Mouse (Mus musculus): Measurements from ENCODE around the gene Rprd1b. TPM values are rescaled to one million over a fixed set of nuclear protein-coding genes. Genes with fewer than 3 reads are reported as not detected.
A peak's percentile ranks its signal among the peaks of the same experiment; 100 is the strongest.

Gene Rprd1b
- polyA plus RNA-seq, 1 experiment from 2014 or later, result 45.6 TPM

GRCm38 (mm10) chr2:158066456-158066855 is 38.2 kb downstream of the Rprd1b start:
- no peak for ATAC-seq (ENCODE audit: borderline replicate concordance, extremely low read depth, low FRiP score, low TSS enrichment)
- H3K9ac ChIP-seq, result no peak overlapping the region
- no peaks in the 10 kb centered on the region for H3K27me3 ChIP-seq
- H3K4me1 ChIP-seq, result no peaks in the 10 kb centered on the region
- H3K36me3 ChIP-seq, result peaks cover 23% of the 10 kb centered on the region
- H3K4me3 ChIP-seq, result no peak overlapping the region
- no peaks in the 10 kb centered on the region for H3K9me3 ChIP-seq
- H3K4me2 ChIP-seq, result no peak overlapping the region
- H3K27ac ChIP-seq, result no peak overlapping the region

- no peaks in the 10 kb centered on the region for H3K4me1 ChIP-seq
- H3K9ac ChIP-seq, result no peak overlapping the region
- no peaks in the 10 kb centered on the region for H3K27me3 ChIP-seq
- no peak overlapping the region for H3K4me3 ChIP-seq
- H3K9me3 ChIP-seq, result no peaks in the 10 kb centered on the region
- H3K4me2 ChIP-seq, result no peak overlapping the region
- 82% methylated on average over 5 of the region's 5 CpGs for WGBS
- H3K27ac ChIP-seq, result 0 out of 2 replicates have a peak overlapping the region, but pooled peaks have one; percentile 4
- H3K36me3 ChIP-seq, result peaks cover 29% of the 10 kb centered on the region
- no peak for ATAC-seq (ENCODE audit: borderline replicate concordance, extremely low read depth, low FRiP score, low TSS enrichment)
These were observed 39.0 kb downstream of the Rprd1b start for GRCm38 (mm10) chr2:158067260-158067824.

DNA sequence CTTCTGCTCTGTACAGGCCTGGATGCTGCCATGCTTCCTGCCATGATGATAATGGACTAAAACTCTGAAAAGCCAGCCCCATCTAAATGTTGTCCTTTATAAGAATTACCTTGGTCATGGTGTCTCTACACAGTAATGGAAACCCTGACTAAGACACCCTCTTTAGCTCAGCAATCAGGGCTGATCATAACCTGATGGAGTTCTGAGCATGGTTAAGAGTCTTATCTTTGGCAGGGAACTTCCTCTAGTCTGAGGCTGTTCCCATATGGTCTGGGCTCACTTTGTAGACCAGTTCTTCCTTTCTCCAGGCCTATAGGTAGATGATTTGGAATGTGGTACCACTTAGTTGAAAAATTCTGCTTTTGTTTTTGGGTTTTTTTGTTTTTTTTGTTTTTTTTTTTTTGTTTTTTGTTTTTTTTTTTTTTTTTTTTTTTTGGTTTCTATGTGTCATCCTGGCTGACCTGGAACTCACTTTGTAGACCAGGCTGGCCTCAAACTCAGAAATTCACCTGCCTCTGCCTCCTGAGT is 40.2 kb downstream of the Rprd1b start:
- H3K4me2 ChIP-seq, result no peak overlapping the region
- no peaks in the 10 kb centered on the region for H3K9me3 ChIP-seq
- H3K36me3 ChIP-seq, result peaks cover 29% of the 10 kb centered on the region
- H3K4me3 ChIP-seq, result no peak overlapping the region
- no peak overlapping the region for H3K9ac ChIP-seq
- no peaks in the 10 kb centered on the region for H3K4me1 ChIP-seq
- H3K27ac ChIP-seq, result no peak overlapping the region
- ATAC-seq (ENCODE audit: borderline replicate concordance, extremely low read depth, low FRiP score, low TSS enrichment), result no peak
- H3K27me3 ChIP-seq, result no peaks in the 10 kb centered on the region

DNA sequence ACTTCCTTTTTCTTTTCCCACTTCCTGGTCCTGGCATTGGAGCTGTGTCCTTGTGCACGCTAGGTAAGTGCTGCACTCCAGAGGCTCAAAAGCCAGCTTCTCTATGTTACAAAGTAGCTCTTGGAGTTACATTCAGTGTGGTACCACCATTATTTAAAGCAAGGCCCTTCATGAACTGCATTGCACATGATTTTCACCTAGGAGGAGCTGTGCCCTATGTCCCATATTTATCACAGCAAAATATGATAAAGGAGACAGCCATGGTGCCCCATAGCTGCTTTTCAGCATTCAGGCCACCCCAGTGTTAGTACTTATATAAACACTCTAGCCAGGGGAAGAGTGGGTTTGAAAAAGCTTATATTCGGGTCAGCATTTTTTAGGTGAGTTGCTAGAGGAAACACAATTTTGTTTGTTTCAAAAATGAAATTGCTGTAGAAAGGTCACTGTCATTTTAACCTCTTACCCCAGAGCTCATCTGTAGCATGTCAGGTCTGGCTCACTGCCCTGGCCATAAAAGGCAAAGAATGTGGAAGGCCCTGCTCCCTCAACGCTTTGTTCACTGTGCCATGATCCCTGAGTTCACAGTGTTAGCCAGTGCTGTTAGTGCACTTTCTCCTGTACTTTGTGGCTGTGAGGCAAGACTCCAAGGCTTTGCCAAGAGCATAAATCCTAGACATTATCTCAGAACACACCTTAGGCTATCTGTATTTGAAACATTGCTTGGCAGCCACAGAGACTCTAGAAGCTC is 42.8 kb downstream of the Rprd1b start:
- H3K4me2 ChIP-seq, result no peak overlapping the region
- H3K4me1 ChIP-seq, result no peaks in the 10 kb centered on the region
- H3K9me3 ChIP-seq, result no peaks in the 10 kb centered on the region
- no peak for ATAC-seq (ENCODE audit: borderline replicate concordance, extremely low read depth, low FRiP score, low TSS enrichment)
- H3K27ac ChIP-seq, result no peak overlapping the region
- WGBS, result 65% methylated on average over 3 of the region's 3 CpGs
- no peak overlapping the region for H3K9ac ChIP-seq
- H3K36me3 ChIP-seq, result peaks cover 45% of the 10 kb centered on the region
- H3K4me3 ChIP-seq, result no peak overlapping the region
- H3K27me3 ChIP-seq, result no peaks in the 10 kb centered on the region

DNA sequence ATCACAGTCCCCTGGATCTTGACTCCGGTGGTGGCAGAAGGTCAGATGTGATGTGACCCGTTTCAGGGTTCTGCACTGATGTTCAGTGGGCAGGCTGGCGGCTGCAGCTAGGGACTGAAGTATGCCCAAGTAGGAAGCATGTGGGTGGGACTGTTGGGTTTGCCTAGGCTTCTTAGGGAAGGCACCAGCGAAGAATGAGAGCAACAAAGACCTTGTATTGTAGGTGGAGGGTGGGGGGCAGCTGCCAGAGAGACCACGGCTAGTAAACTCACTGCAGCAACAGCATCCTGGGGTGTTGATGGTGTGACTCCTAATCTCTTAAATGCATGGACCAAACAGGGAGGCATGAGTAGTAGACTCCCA is 43.3 kb downstream of the Rprd1b start:
- WGBS, result 73% methylated on average over 5 of the region's 5 CpGs
- Histone ChIP-seq H3K9ac (no peak overlapping the region), H3K4me3 (no peak overlapping the region), H3K36me3 (peaks cover 50% of the 10 kb centered on the region), H3K27me3 (no peaks in the 10 kb centered on the region), H3K9me3 (no peaks in the 10 kb centered on the region), H3K4me2 (no peak overlapping the region), H3K27ac (no peak overlapping the region), H3K4me1 (no peaks in the 10 kb centered on the region)
- no peak for ATAC-seq (ENCODE audit: borderline replicate concordance, extremely low read depth, low FRiP score, low TSS enrichment)

DNA sequence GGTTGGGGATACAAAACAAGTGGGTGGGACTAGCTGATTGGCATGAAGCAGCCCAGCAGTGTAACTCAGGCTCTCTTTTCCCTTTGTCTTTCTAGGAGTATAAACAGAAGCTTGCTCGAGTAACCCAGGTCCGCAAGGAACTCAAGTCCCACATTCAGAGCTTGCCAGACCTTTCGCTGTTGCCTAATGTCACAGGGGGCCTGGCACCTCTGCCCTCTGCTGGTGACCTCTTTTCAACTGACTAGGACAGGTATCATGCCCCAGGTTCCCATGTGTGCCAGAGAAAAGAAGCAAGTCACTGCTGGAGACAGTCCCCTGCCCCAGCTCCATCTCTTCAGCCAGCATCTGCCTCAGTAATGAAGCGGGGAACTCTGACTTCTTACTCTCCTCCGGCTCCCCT is 46.5 kb downstream of the Rprd1b start:
- H3K36me3 ChIP-seq, result peaks cover 54% of the 10 kb centered on the region
- no peak overlapping the region for H3K4me2 ChIP-seq
- H3K9ac ChIP-seq, result no peak overlapping the region
- H3K4me1 ChIP-seq, result peaks cover 3% of the 10 kb centered on the region; the same call in 1 of the 2 replicates
- no peaks in the 10 kb centered on the region for H3K27me3 ChIP-seq
- H3K27ac ChIP-seq, result no peak overlapping the region
- H3K9me3 ChIP-seq, result no peaks in the 10 kb centered on the region
- no peak overlapping the region for H3K4me3 ChIP-seq
- no peak for ATAC-seq (ENCODE audit: borderline replicate concordance, extremely low read depth, low FRiP score, low TSS enrichment)
- WGBS, result 83% methylated on average over 5 of the region's 5 CpGs

- H3K36me3 ChIP-seq, result peaks cover 42% of the 10 kb centered on the region
- ATAC-seq (ENCODE audit: borderline replicate concordance, extremely low read depth, low FRiP score, low TSS enrichment), result no peak
- 77% methylated on average over 6 of the region's 6 CpGs for WGBS
- H3K27me3 ChIP-seq, result no peaks in the 10 kb centered on the region
- peaks cover 13% of the 10 kb centered on the region for H3K4me1 ChIP-seq
- H3K9me3 ChIP-seq, result no peaks in the 10 kb centered on the region
- no peak overlapping the region for H3K27ac ChIP-seq
- no peak overlapping the region for H3K4me3 ChIP-seq
- H3K4me2 ChIP-seq, result no peak overlapping the region
- no peak overlapping the region for H3K9ac ChIP-seq
These were observed 48.4 kb downstream of the Rprd1b start for GRCm38 (mm10) chr2:158076690-158077089.

- no peaks in the 10 kb centered on the region for H3K27me3 ChIP-seq
- WGBS, result 56% methylated on average over 2 of the region's 2 CpGs
- H3K4me1 ChIP-seq, result peaks cover 13% of the 10 kb centered on the region
- no peak overlapping the region for H3K9ac ChIP-seq
- no peaks in the 10 kb centered on the region for H3K9me3 ChIP-seq
- no peak for ATAC-seq (ENCODE audit: borderline replicate concordance, extremely low read depth, low FRiP score, low TSS enrichment)
- no peak overlapping the region for H3K4me3 ChIP-seq
- no peak overlapping the region for H3K27ac ChIP-seq
- no peak overlapping the region for H3K4me2 ChIP-seq
- peaks cover 32% of the 10 kb centered on the region for H3K36me3 ChIP-seq
These were observed 49.7 kb downstream of the Rprd1b start for GRCm38 (mm10) chr2:158077981-158078380.

GRCm38 (mm10) chr2:158078971-158079370 is 50.7 kb downstream of the Rprd1b start:
- H3K27me3 ChIP-seq, result no peaks in the 10 kb centered on the region
- WGBS, result 84% methylated on average over 7 of the region's 7 CpGs
- no peak overlapping the region for H3K4me3 ChIP-seq
- H3K9ac ChIP-seq, result no peak overlapping the region
- no peak for ATAC-seq (ENCODE audit: borderline replicate concordance, extremely low read depth, low FRiP score, low TSS enrichment)
- H3K9me3 ChIP-seq, result no peaks in the 10 kb centered on the region
- H3K4me1 ChIP-seq, result peaks cover 13% of the 10 kb centered on the region
- H3K36me3 ChIP-seq, result peaks cover 32% of the 10 kb centered on the region
- no peak overlapping the region for H3K4me2 ChIP-seq
- no peak overlapping the region for H3K27ac ChIP-seq

DNA sequence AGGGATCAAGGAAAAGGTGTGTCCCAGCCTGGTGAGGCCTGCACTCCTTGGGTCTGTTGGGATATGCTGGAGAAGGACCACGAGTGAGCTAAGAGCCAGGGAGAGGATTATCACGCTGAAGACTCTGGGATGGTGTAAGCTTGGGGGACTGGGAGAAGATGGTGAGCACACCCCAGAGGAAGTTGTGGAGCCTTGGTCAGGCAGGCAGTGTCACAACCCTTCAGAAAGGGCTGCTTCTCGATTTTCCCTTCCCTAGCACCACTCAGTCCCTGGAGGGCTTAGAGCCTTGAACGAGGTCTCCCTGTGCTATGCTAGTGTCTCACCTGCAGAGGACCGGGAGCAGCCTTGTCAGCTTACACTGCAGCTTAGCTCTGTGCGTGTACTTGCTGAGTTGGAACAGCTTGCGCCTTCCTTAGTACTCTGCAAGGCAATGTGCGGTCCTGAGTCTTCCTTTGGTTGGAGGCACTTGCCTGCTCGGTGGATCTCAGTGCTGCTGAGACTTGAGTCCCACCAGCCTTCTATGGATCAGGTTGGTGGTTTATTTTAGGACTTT is 51.6 kb downstream of the Rprd1b start:
- H3K27ac ChIP-seq, result 0 out of 2 replicates have a peak overlapping the region, but pooled peaks have one; percentile 13
- H3K9me3 ChIP-seq, result no peaks in the 10 kb centered on the region
- no peak for ATAC-seq (ENCODE audit: borderline replicate concordance, extremely low read depth, low FRiP score, low TSS enrichment)
- no peaks in the 10 kb centered on the region for H3K27me3 ChIP-seq
- no peak overlapping the region for H3K4me2 ChIP-seq
- peaks cover 27% of the 10 kb centered on the region for H3K36me3 ChIP-seq
- 37% methylated on average over 9 of the region's 9 CpGs for WGBS
- peaks cover 13% of the 10 kb centered on the region for H3K4me1 ChIP-seq
- no peak overlapping the region for H3K9ac ChIP-seq
- no peak overlapping the region for H3K4me3 ChIP-seq

DNA sequence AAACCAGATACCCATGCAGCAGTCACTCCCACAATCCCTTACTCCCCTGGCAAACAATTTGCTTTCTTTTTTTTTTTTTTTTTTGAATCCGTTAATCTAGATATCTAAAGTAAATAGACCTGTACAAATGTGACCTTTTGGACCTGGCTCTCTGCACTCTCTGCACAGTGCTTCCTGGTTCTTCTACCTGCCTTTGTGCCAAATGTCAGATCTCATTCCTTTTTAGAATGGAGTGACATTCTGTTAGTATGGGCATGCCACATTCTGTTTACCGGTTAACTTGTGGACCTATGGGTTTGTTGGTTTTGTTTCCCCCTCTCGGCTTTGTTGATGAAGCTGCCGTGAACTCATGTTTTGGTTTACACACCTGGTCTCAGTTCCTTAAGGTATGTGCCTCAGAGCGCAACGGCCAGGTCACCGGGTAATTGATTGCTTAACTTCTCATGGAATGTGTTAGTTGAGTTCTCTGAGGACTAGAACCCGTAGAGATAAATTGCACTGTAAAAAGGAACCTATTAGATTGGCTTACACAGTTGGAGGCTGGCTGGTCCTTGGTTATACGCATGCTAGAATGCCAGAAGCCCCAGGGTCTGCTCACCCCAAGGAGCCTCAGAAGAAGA is 52.4 kb downstream of the Rprd1b start:
- H3K9ac ChIP-seq, result no peak overlapping the region
- H3K27ac ChIP-seq, result no peak overlapping the region
- no peak overlapping the region for H3K4me3 ChIP-seq
- peaks cover 19% of the 10 kb centered on the region for H3K36me3 ChIP-seq
- peaks cover 13% of the 10 kb centered on the region for H3K4me1 ChIP-seq
- no peaks in the 10 kb centered on the region for H3K9me3 ChIP-seq
- no peaks in the 10 kb centered on the region for H3K27me3 ChIP-seq
- WGBS, result 59% methylated on average over 9 of the region's 9 CpGs
- ATAC-seq (ENCODE audit: borderline replicate concordance, extremely low read depth, low FRiP score, low TSS enrichment), result no peak
- no peak overlapping the region for H3K4me2 ChIP-seq

GRCm38 (mm10) chr2:158084486-158084885 is 56.2 kb downstream of the Rprd1b start:
- no peaks in the 10 kb centered on the region for H3K27me3 ChIP-seq
- no peak overlapping the region for H3K4me2 ChIP-seq
- no peak for ATAC-seq (ENCODE audit: borderline replicate concordance, extremely low read depth, low FRiP score, low TSS enrichment)
- 59% methylated on average over 8 of the region's 8 CpGs for WGBS
- H3K27ac ChIP-seq, result no peak overlapping the region
- no peak overlapping the region for H3K4me3 ChIP-seq
- no peaks in the 10 kb centered on the region for H3K36me3 ChIP-seq
- H3K4me1 ChIP-seq, result peaks cover 13% of the 10 kb centered on the region
- H3K9ac ChIP-seq, result no peak overlapping the region
- no peaks in the 10 kb centered on the region for H3K9me3 ChIP-seq

Measured in lung, embryonic 15.5 days (tissue).